Mouse (Mus musculus) lung, adult 2 months (tissue): ENCODE measurements at regions not wholly inside any gene's neighbourhood (a gene's known extent, or its start where the extent isn't known, plus 50 kb on each side); places are given as distances from the start of the nearest gene placed in this dataset.

Experiments
- CTCF ChIP-seq: fragments of 200-500 bp; IDR thresholded peaks from 2 replicates; pipeline ENCODE4 v1.5.1; 2011; ENCODE audit warnings: mild to moderate bottlenecking, low read length, control low read depth; ENCODE audit not compliant: insufficient read depth
- POLR2A ChIP-seq: fragments of 200-500 bp; IDR thresholded peaks from 2 replicates; pipeline ENCODE4 v1.6.1; 2011; ENCODE audit warnings: low read depth, mild to moderate bottlenecking, control low read depth, low read length, borderline replicate concordance; ENCODE audit errors: extremely low read depth

DNA sequence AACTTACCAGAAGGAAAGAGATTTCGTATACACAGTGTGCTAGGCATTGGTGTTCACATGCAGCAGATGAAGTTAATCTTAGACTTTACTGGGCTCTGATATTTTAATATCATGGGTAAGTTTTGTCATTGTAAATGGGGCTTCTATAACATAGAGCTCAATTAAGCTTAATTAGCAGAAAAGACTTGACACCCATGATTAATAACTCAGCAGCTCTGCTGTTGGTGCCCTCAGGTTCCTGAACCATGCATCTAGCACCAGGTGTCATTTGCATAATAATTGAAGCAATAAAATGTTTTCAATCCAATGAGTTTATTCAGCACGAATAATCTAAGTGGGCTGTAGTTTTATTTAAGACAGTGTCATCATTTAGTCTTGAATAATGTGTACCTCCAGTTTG lies 290.4 kb upstream of the B430305J03Rik start:
- no peak for TF ChIP-seq CTCF
- no peak for TF ChIP-seq POLR2A
